Mouse (Mus musculus) C2C12 (cell line): ENCODE data around the gene Sema3f.

Source experiments
- CTCF ChIP-seq: IDR thresholded peaks from one replicate; pipeline ENCODE4 v1.5.1; 2011; ENCODE audit not compliant: control insufficient read depth, insufficient read depth, insufficient read length
- MYOG ChIP-seq: IDR thresholded peaks from one replicate; pipeline ENCODE4 v1.6.1; 2011; ENCODE audit not compliant: control insufficient read depth, insufficient read length; ENCODE audit errors: extremely low read depth

DNA sequence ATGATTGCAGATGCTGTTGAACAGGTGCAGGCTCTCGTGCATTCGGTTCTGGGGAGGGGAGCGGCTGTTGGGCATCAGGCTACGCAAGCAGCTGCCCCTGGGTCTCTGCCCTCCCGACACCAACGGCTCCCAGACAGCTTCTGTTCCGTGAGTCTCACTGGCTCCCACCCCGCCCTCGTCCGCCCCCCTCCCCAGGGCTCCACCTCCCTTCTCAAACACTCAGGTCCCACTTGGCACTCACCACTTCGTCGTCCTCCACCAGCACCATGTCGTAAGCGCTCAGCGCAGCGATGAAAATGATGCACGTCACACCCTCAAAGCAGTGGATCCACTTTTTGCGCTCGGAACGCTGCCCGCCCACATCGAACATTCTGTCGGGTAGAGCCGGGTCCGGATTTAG lies 34.0 kb downstream of the Sema3f start:
- TF ChIP-seq CTCF, result no peak
- no peak for TF ChIP-seq MYOG
